Mouse (Mus musculus) cortical plate, adult 2 months (tissue): Measurements from ENCODE around the gene Ubqln4. TPM values are rescaled to one million over a fixed set of nuclear protein-coding genes. Genes with fewer than 3 reads are reported as not detected.
A peak's percentile ranks its signal among the peaks of the same experiment; 100 is the strongest.

Experiments used
- H3K27ac ChIP-seq: fragments of 200-500 bp; 2 replicates; pipeline ENCODE4 v1.5.1; 2012; ENCODE audit warnings: low read length, control low read depth, inconsistent platforms; ENCODE audit not compliant: insufficient read depth
- H3K4me1 ChIP-seq: fragments of 200-500 bp; 2 replicates; pipeline ENCODE4 v1.6.1; 2011; ENCODE audit warnings: low read length; ENCODE audit not compliant: control insufficient read depth, insufficient read depth
- H3K4me3 ChIP-seq: fragments of 200-500 bp; 2 replicates; pipeline ENCODE4 v1.5.1; 2011; ENCODE audit warnings: mild to moderate bottlenecking, low read length, control low read depth; ENCODE audit not compliant: insufficient read depth
- CTCF ChIP-seq: fragments of 200-500 bp; IDR thresholded peaks from 2 replicates; pipeline ENCODE4 v1.5.1; 2011; ENCODE audit warnings: mild to moderate bottlenecking, control low read depth, low read length; ENCODE audit not compliant: insufficient read depth; ENCODE audit errors: extremely low read depth
- POLR2A ChIP-seq: fragments of 200-500 bp; IDR thresholded peaks from 2 replicates; pipeline ENCODE4 v1.6.1; 2011; ENCODE audit warnings: mild to moderate bottlenecking, low read length, control low read depth; ENCODE audit not compliant: insufficient read depth; ENCODE audit errors: extremely low read depth
- polyA plus RNA-seq: library from polyadenylated mRNA; depleted of rRNA; stranded (reverse); fragments of >200 nt; gene quantifications from 2 replicates; pipeline ENCODE4 v1.2.3, GENCODE M21; 2012

Gene Ubqln4
- polyA plus RNA-seq, 1 experiment: 103 TPM

GRCm38 (mm10) chr3:88531348-88532298 lies 21.9 kb upstream of the Ubqln4 start:
- TF ChIP-seq CTCF (no peak), POLR2A (0 out of 2 replicates have a peak, but pooled peaks have one; percentile 10)
- Histone ChIP-seq H3K27ac (peak overlapping the region; percentile 36; the same call in 1 of the 2 replicates), H3K4me3 (peak overlapping the region; percentile 49), H3K4me1 (peaks cover 2% of the 10 kb centered on the region; the same call in 1 of the 2 replicates)

- Histone ChIP-seq H3K4me3 (peak within 1 kb of the TSS; percentile 49), H3K4me1 (peaks cover 2% of the 10 kb centered on the region; the same call in 1 of the 2 replicates), H3K27ac (peak within 1 kb of the TSS; percentile 36; the same call in 1 of the 2 replicates)
- no peak for TF ChIP-seq POLR2A
- no peak for TF ChIP-seq CTCF
Observed at GRCm38 (mm10) chr3:88532299-88532674, 21.3 kb upstream of the Ubqln4 start, which contains the start of gene Mex3a. Gene Mex3a (plus strand): TSS chr3:88532395.

- H3K27ac ChIP-seq: no peak overlapping the region
- TF ChIP-seq CTCF: no peak
- no peak for TF ChIP-seq POLR2A
- H3K4me1 ChIP-seq: peaks cover 2% of the 10 kb centered on the region; the same call in 1 of the 2 replicates
- H3K4me3 ChIP-seq: peak overlapping the region; percentile 49
Observed at GRCm38 (mm10) chr3:88532689-88533511, 20.7 kb upstream of the Ubqln4 start.

- TF ChIP-seq POLR2A (no peak), CTCF (no peak)
- peaks cover 2% of the 10 kb centered on the region; the same call in 1 of the 2 replicates for H3K4me1 ChIP-seq
- no peak overlapping the region for H3K4me3 ChIP-seq
- no peak overlapping the region for H3K27ac ChIP-seq
Observed at GRCm38 (mm10) chr3:88533706-88534105, 19.9 kb upstream of the Ubqln4 start.

GRCm38 (mm10) chr3:88535005-88535404 lies 18.6 kb upstream of the Ubqln4 start:
- no peaks in the 10 kb centered on the region; the same call in 1 of the 2 replicates for H3K4me1 ChIP-seq
- no peak overlapping the region for H3K4me3 ChIP-seq
- TF ChIP-seq CTCF (no peak), POLR2A (no peak)
- H3K27ac ChIP-seq: no peak overlapping the region

- H3K4me3 ChIP-seq: no peak overlapping the region; the same call in 1 of the 2 replicates
- TF ChIP-seq CTCF: no peak
- no peak for TF ChIP-seq POLR2A
- no peak overlapping the region for H3K27ac ChIP-seq
- no peaks in the 10 kb centered on the region; the same call in 1 of the 2 replicates for H3K4me1 ChIP-seq
Observed at GRCm38 (mm10) chr3:88535527-88535926, 18.0 kb upstream of the Ubqln4 start.

GRCm38 (mm10) chr3:88536103-88536930 lies 17.2 kb upstream of the Ubqln4 start:
- H3K27ac ChIP-seq: no peak overlapping the region
- no peaks in the 10 kb centered on the region for H3K4me1 ChIP-seq
- TF ChIP-seq CTCF (no peak), POLR2A (peak; percentile 65; the same call in 1 of the 2 replicates)
- H3K4me3 ChIP-seq: peak overlapping the region; percentile 37

- no peak overlapping the region for H3K27ac ChIP-seq
Observed at GRCm38 (mm10) chr3:88537146-88537545, 16.4 kb upstream of the Ubqln4 start.

GRCm38 (mm10) chr3:88538271-88539145 lies 15.1 kb upstream of the Ubqln4 start:
- Histone ChIP-seq H3K4me3 (no peak overlapping the region), H3K4me1 (no peaks in the 10 kb centered on the region), H3K27ac (no peak overlapping the region)
- TF ChIP-seq POLR2A (no peak), CTCF (no peak)

More at GRCm38 (mm10) chr3:88537146-88537545, 16.4 kb upstream of the Ubqln4 start:
- Histone ChIP-seq H3K4me1 (no peaks in the 10 kb centered on the region), H3K4me3 (peak overlapping the region; percentile 37)
- TF ChIP-seq CTCF: no peak
- TF ChIP-seq POLR2A: no peak
